Mouse (Mus musculus): ENCODE data around the gene Akr1b8. TPM values are rescaled to one million over a fixed set of nuclear protein-coding genes. Genes with fewer than 3 reads are reported as not detected.
"Not testable (repeated sequence)": the region's sequence is repeated elsewhere in the genome, so short reads cannot be mapped to it uniquely, and the experiment has no call there.

Gene Akr1b8
- polyA plus RNA-seq, 1 experiment: 2.0 TPM

DNA sequence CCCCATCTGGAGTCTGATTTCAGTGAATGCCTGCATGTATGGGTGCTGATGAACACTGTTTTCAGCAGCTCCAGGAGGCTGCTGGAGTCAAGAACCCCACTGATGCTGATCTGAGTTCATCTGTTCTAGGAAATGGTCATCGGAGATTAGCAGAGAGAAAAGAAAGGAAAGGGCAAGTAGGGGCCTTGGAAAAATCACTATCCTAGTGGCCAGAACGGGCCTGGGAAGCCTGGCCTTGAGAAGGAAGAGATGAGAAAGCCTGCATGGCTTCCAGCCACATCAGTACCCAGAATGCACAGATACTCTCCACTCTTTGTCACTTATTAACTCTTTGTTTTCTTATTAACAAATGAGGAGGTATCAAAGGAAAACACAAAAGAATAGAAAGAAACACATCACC lies 46.8 kb downstream of the Akr1b8 start:
- Histone ChIP-seq H3K27ac (ENCODE audit: insufficient read depth, low read depth, low read length) (no peak overlapping the region), H3K27me3 (ENCODE audit: control insufficient read depth, insufficient read depth, low read length) (no peaks in the 10 kb centered on the region), H3K4me3 (ENCODE audit: low read depth, low read length) (no peak overlapping the region), H3K4me1 (ENCODE audit: control insufficient read depth, insufficient read depth, insufficient read length, low read length) (peaks cover 4% of the 10 kb centered on the region; the same call in 1 of the 2 replicates), H3K36me3 (ENCODE audit: control insufficient read depth, insufficient read depth, low read length) (peaks cover 5% of the 10 kb centered on the region; the same call in 1 of the 2 replicates)
- WGBS: 86% methylated on average over 2 of the region's 2 CpGs
- TF ChIP-seq CTCF (IDR thresholded peaks at IDR 0.05; ENCODE audit: extremely low read depth, insufficient read length, insufficient replicate concordance, low read depth, low read length) (no peak), POLR2A (IDR thresholded peaks at IDR 0.05; ENCODE audit: low read depth, low read length) (no peak)

- Histone ChIP-seq H3K27ac (ENCODE audit: insufficient read depth, low read depth, low read length) (no peak overlapping the region), H3K27me3 (ENCODE audit: control insufficient read depth, insufficient read depth, low read length) (no peaks in the 10 kb centered on the region), H3K4me1 (ENCODE audit: control insufficient read depth, insufficient read depth, insufficient read length, low read length) (peaks cover 2% of the 10 kb centered on the region; the same call in 1 of the 2 replicates), H3K36me3 (ENCODE audit: control insufficient read depth, insufficient read depth, low read length) (no peaks in the 10 kb centered on the region), H3K4me3 (ENCODE audit: low read depth, low read length) (no peak overlapping the region)
- TF ChIP-seq CTCF (IDR thresholded peaks at IDR 0.05; ENCODE audit: extremely low read depth, insufficient read length, insufficient replicate concordance, low read depth, low read length) (no peak), POLR2A (IDR thresholded peaks at IDR 0.05; ENCODE audit: low read depth, low read length) (no peak)
- WGBS: 90% methylated on average over 4 of the region's 4 CpGs
These were observed 52.8 kb downstream of the Akr1b8 start for GRCm38 (mm10) chr6:34406746-34407145.

- WGBS: 87% methylated on average over 10 of the region's 10 CpGs
These were observed 53.5 kb downstream of the Akr1b8 start for GRCm38 (mm10) chr6:34407403-34407802.

GRCm38 (mm10) chr6:34412023-34412422 lies 58.1 kb downstream of the Akr1b8 start, which contains the start of gene Akr1b7:
Gene Akr1b7 (plus strand): TSS chr6:34412334.
- H3K36me3 ChIP-seq (ENCODE audit: control insufficient read depth, insufficient read depth, low read length): peaks cover 3% of the 10 kb centered on the region; the same call in 1 of the 2 replicates
- TF ChIP-seq POLR2A (IDR thresholded peaks at IDR 0.05; ENCODE audit: low read depth, low read length) (no peak), CTCF (IDR thresholded peaks at IDR 0.05; ENCODE audit: extremely low read depth, insufficient read length, insufficient replicate concordance, low read depth, low read length) (no peak)
- 21% methylated on average over 6 of the region's 6 CpGs for WGBS

More at GRCm38 (mm10) chr6:34407403-34407802, 53.5 kb downstream of the Akr1b8 start:
- Histone ChIP-seq H3K27me3 (ENCODE audit: control insufficient read depth, insufficient read depth, low read length) (no peaks in the 10 kb centered on the region), H3K36me3 (ENCODE audit: control insufficient read depth, insufficient read depth, low read length) (no peaks in the 10 kb centered on the region), H3K27ac (ENCODE audit: insufficient read depth, low read depth, low read length) (no peak overlapping the region), H3K4me3 (ENCODE audit: low read depth, low read length) (no peak overlapping the region), H3K4me1 (ENCODE audit: control insufficient read depth, insufficient read depth, insufficient read length, low read length) (peaks cover 2% of the 10 kb centered on the region)
- no peak for TF ChIP-seq POLR2A (IDR thresholded peaks at IDR 0.05; ENCODE audit: low read depth, low read length)
- TF ChIP-seq CTCF (IDR thresholded peaks at IDR 0.05; ENCODE audit: extremely low read depth, insufficient read length, insufficient replicate concordance, low read depth, low read length): no peak

DNA sequence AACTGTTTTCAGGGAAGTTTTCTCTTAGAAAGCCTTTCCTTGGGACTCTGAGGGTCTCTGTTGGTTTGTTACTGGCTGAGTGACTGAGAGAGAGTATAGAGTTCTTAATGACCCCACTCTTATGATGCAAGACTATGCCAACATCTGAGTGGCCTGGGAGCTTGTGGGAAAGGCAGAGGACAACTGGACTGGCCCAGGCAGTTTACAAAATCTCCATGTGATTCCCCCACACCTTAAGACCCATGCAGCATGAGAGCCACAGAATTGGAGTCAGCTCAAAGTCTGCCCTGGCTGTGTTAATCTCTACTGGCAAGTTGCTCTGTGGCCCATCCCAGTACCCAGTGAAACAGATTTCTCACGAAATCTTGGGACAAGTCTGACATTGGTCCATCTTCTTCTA lies 58.8 kb downstream of the Akr1b8 start:
- TF ChIP-seq POLR2A (IDR thresholded peaks at IDR 0.05; ENCODE audit: low read depth, low read length) (no peak), CTCF (IDR thresholded peaks at IDR 0.05; ENCODE audit: extremely low read depth, insufficient read length, insufficient replicate concordance, low read depth, low read length) (no peak)
- Histone ChIP-seq H3K27me3 (ENCODE audit: control insufficient read depth, insufficient read depth, low read length) (no peaks in the 10 kb centered on the region), H3K36me3 (ENCODE audit: control insufficient read depth, insufficient read depth, low read length) (peaks cover 3% of the 10 kb centered on the region; the same call in 1 of the 2 replicates), H3K4me1 (ENCODE audit: control insufficient read depth, insufficient read depth, insufficient read length, low read length) (peaks cover 9% of the 10 kb centered on the region), H3K27ac (ENCODE audit: insufficient read depth, low read depth, low read length) (peak overlapping the region; percentile 94), H3K4me3 (ENCODE audit: low read depth, low read length) (peak overlapping the region; percentile 48)
- 33% methylated on average over 1 of the region's 1 CpGs for WGBS

More at GRCm38 (mm10) chr6:34412023-34412422, 58.1 kb downstream of the Akr1b8 start, which contains the start of gene Akr1b7:
- Histone ChIP-seq H3K27ac (ENCODE audit: insufficient read depth, low read depth, low read length) (peak within 1 kb of the TSS; percentile 94), H3K4me1 (ENCODE audit: control insufficient read depth, insufficient read depth, insufficient read length, low read length) (peaks cover 9% of the 10 kb centered on the region), H3K4me3 (ENCODE audit: low read depth, low read length) (peak within 1 kb of the TSS; percentile 58), H3K27me3 (ENCODE audit: control insufficient read depth, insufficient read depth, low read length) (no peaks in the 10 kb centered on the region)

DNA sequence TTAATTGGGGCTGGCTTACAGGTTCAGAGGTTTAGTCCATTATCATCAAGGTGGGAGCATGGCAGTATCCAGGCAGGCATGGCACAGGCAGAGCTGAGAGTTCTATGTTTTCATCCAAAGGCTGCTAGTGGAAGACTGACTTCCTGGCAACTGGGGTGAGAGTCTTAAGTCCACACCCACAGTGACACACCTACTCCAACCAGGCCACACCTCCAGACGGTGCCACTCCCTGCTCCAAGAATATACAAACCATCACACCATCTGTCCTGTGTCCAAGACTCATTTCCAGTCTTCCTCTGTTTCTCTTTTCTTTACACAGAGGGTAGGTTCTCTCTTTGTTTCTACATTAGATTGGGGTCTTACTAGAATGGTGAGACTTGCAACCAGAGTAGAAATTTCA lies 59.5 kb downstream of the Akr1b8 start:
- H3K27ac ChIP-seq (ENCODE audit: insufficient read depth, low read depth, low read length): peak overlapping the region; percentile 94
- H3K4me1 ChIP-seq (ENCODE audit: control insufficient read depth, insufficient read depth, insufficient read length, low read length); H3K36me3 ChIP-seq (ENCODE audit: control insufficient read depth, insufficient read depth, low read length); H3K27me3 ChIP-seq (ENCODE audit: control insufficient read depth, insufficient read depth, low read length); H3K4me3 ChIP-seq (ENCODE audit: low read depth, low read length): not testable (repeated sequence)
- WGBS: 6% methylated on average over 1 of the region's 1 CpGs

DNA sequence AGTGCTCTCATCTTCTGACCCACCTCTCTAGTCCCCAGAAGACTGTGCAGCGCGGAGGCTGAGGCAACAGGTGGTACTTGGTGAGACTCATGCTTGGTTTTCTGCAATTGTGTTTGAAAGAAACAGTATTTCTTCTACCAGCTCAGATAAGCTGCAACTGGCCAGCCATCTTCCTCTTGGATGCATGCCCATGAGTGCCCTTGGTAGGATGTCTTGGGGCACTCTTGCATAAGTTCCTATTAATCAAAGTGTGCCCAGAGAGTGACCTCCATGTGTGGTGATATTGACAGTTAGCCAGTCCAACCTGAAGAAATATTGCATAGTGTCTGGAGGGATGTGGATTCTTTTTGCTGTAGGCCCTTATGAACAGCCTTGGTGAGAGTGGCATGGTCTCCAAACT lies 62.6 kb downstream of the Akr1b8 start:
- H3K36me3 ChIP-seq (ENCODE audit: control insufficient read depth, insufficient read depth, low read length): peaks cover 5% of the 10 kb centered on the region
- TF ChIP-seq POLR2A (IDR thresholded peaks at IDR 0.05; ENCODE audit: low read depth, low read length) (no peak), CTCF (IDR thresholded peaks at IDR 0.05; ENCODE audit: extremely low read depth, insufficient read length, insufficient replicate concordance, low read depth, low read length) (no peak)
- no peaks in the 10 kb centered on the region for H3K27me3 ChIP-seq (ENCODE audit: control insufficient read depth, insufficient read depth, low read length)
- no peak overlapping the region for H3K4me3 ChIP-seq (ENCODE audit: low read depth, low read length)
- peaks cover 9% of the 10 kb centered on the region for H3K4me1 ChIP-seq (ENCODE audit: control insufficient read depth, insufficient read depth, insufficient read length, low read length)
- no peak overlapping the region for H3K27ac ChIP-seq (ENCODE audit: insufficient read depth, low read depth, low read length)
- 97% methylated on average over 2 of the region's 2 CpGs for WGBS

Other genes starting within 250 kb of the Akr1b8 start
- 2.4 and 4.3 TPM in 2 replicates for gene Slc35b4, start 177.0 kb upstream of the Akr1b8 start, polyA plus RNA-seq (2012; rRNA removed)
- 38.3 and 51.3 TPM in 2 replicates for gene Akr1b3, start 36.6 kb upstream of the Akr1b8 start, polyA plus RNA-seq (2012; rRNA removed)
- gene Akr1b10, start 30.1 kb downstream of the Akr1b8 start, polyA plus RNA-seq (2012; rRNA removed): 5.8 and 6.7 TPM in 2 replicates
- gene Akr1b7, start 58.2 kb downstream of the Akr1b8 start, polyA plus RNA-seq (2012; rRNA removed): 14.6 and 30.1 TPM in 2 replicates
- 15.0 and 22.1 TPM in 2 replicates for gene Bpgm, start 122.1 kb downstream of the Akr1b8 start, polyA plus RNA-seq (2012; rRNA removed)
- 4.2 and 5.6 TPM in 2 replicates for gene Cald1, start 244.4 kb downstream of the Akr1b8 start, polyA plus RNA-seq (2012; rRNA removed)

Data from small intestine, adult 2 months (tissue).